Comparison of ENCODE assay signal across 11 mouse cellular contexts in the genomic region with DNA sequence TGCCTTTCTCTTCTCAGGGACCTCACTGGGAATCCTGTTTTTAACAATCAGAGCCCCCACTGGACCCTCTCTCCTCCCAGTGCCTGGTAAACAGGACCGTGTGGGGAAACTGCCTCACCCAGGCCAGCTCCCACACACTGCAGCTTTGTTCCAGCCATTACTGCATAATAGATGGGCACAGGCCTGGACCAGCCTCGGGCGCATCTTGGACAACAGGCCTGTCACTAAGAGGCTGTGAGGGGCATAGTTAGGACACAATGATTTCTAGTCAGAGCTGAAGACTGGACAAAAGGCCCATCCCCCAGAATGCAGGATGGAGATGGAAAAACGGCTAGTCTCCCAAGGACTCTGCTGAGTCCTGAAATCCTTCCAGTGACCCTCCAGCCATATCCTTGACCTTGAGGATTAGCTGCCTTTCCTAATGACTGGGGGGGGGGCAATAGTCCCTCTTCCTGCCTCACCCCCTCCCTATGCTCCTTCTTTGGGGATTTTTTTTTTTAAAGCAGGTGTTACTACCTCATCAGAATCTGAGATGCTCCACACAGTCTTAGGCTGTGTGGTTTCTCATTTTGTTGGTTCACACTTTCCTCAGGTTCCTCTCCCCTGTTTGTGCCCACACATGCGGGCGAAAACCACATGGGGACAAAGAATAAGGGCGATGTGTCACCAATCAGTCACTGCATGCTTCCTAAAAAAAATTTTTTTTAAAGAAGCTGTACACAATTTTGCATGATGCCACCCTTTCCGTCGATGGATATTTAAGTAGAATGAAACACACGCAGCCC. TPM values are rescaled to one million over a fixed set of nuclear protein-coding genes. Genes with fewer than 3 reads are reported as not detected.
A peak's percentile ranks its signal among the peaks of the same experiment; 100 is the strongest.
DNase-seq lines count a peak whose midpoint lies in the region; ATAC-seq lines count a peak whose summit lies in the region.
"Had no signal": no experiment of that assay in that cellular context is flagged by ENCODE, and none has a peak within 500 bp of the region (broad histone marks: within the 10 kb centered on the region; RNA-seq: fewer than 3 reads in every experiment).

No protein-coding gene starts in this region.

- no peak overlapping the region for H3K4me2 ChIP-seq in neural tube, embryonic 11.5 days (ENCODE audit: low read depth)
- H3K4me2 ChIP-seq in forebrain, embryonic 14.5 days (ENCODE audit: low read length), result no peak overlapping the region
- no peak overlapping the region for H3K4me2 ChIP-seq in midbrain, embryonic 12.5 days (replicated peaks)
- H3K4me2 ChIP-seq: heart, embryonic 11.5 days had no signal

- H3K4me1 ChIP-seq in neural tube, embryonic 11.5 days (ENCODE audit: control insufficient read depth, insufficient read depth, low read length), result peaks cover 10% of the 10 kb centered on the region
- H3K4me1 ChIP-seq in forebrain, embryonic 14.5 days (ENCODE audit: control insufficient read depth, insufficient read depth, low read length), result peaks cover 28% of the 10 kb centered on the region
- H3K4me1 ChIP-seq in midbrain, embryonic 12.5 days, result peaks cover 36% of the 10 kb centered on the region

- H3K9me3 ChIP-seq in neural tube, embryonic 11.5 days (ENCODE audit: control insufficient read depth, low read length), result no peaks in the 10 kb centered on the region
- H3K9me3 ChIP-seq in forebrain, embryonic 14.5 days (replicated peaks; ENCODE audit: control insufficient read depth, low read length), result no peaks in the 10 kb centered on the region
- no peaks in the 10 kb centered on the region for H3K9me3 ChIP-seq in midbrain, embryonic 12.5 days

- H3K36me3 ChIP-seq in neural tube, embryonic 11.5 days (ENCODE audit: control insufficient read depth, insufficient read depth, low read length), result no peaks in the 10 kb centered on the region
- H3K36me3 ChIP-seq in forebrain, embryonic 14.5 days (ENCODE audit: control insufficient read depth, insufficient read depth, low read length), result no peaks in the 10 kb centered on the region
- no peaks in the 10 kb centered on the region for H3K36me3 ChIP-seq in midbrain, embryonic 12.5 days

- no peak overlapping the region for H3K4me3 ChIP-seq in neural tube, embryonic 11.5 days (ENCODE audit: low read depth, low read length)
- H3K4me3 ChIP-seq in forebrain, embryonic 14.5 days (ENCODE audit: low read depth, low read length), result no peak overlapping the region
- H3K4me3 ChIP-seq in midbrain, embryonic 12.5 days, result no peak overlapping the region

- H3K27ac ChIP-seq in neural tube, embryonic 11.5 days (ENCODE audit: low read depth, low read length), result peak overlapping the region; percentile 47
- H3K27ac ChIP-seq in forebrain, embryonic 14.5 days (ENCODE audit: low read depth, low read length), result peak overlapping the region; percentile 30; the same call in 1 of the 2 replicates
- H3K27ac ChIP-seq in midbrain, embryonic 12.5 days (replicated peaks), result peak overlapping the region; percentile 60

- 0 out of 2 replicates have a peak overlapping the region, but pooled peaks have one; percentile 5 for H3K9ac ChIP-seq in neural tube, embryonic 11.5 days (ENCODE audit: low read length)
- H3K9ac ChIP-seq in forebrain, embryonic 14.5 days (ENCODE audit: low read length), result peak overlapping the region; percentile 22; the same call in 1 of the 2 replicates
- no peak overlapping the region; the same call in 1 of the 2 replicates for H3K9ac ChIP-seq in midbrain, embryonic 12.5 days (replicated peaks)
- H3K9ac ChIP-seq: liver, postnatal 0 days had no signal

- H3K27me3 ChIP-seq in neural tube, embryonic 11.5 days (ENCODE audit: control insufficient read depth, insufficient read depth, low read length), result no peaks in the 10 kb centered on the region
- H3K27me3 ChIP-seq in forebrain, embryonic 14.5 days (replicated peaks; ENCODE audit: control insufficient read depth, insufficient read depth, low read length), result no peaks in the 10 kb centered on the region
- no peaks in the 10 kb centered on the region for H3K27me3 ChIP-seq in midbrain, embryonic 12.5 days

- 69% methylated on average over 10 of the region's 10 CpGs for WGBS in neural tube, embryonic 11.5 days
- 64% methylated on average over 10 of the region's 10 CpGs for WGBS in forebrain, embryonic 14.5 days
- WGBS in midbrain, embryonic 12.5 days, result 56% methylated on average over 10 of the region's 10 CpGs

- peak; percentile 66 for DNase-seq in neural tube, embryonic 11.5 days (ENCODE audit: low spot score)
- DNase-seq in neural tube, embryonic 10.5 days (ENCODE audit: extremely low spot score, low spot score), result no peak
- no peak for DNase-seq in forebrain, embryonic 14.5 days (ENCODE audit: low spot score)
- DNase-seq in urinary bladder, postnatal 36 days (ENCODE audit: low spot score in 2 of 2), result no peak
- no peak for DNase-seq in heart, adult 11 months
- DNase-seq in lung, postnatal 4 days, result no peak
- DNase-seq: kidney, adult 2 months; liver, postnatal 0 days had no signal

- ATAC-seq in neural tube, embryonic 11.5 days (ENCODE audit: insufficient read depth, low FRiP score, low TSS enrichment), result no peak; the same call in 1 of the 2 replicates
- ATAC-seq in forebrain, embryonic 14.5 days, result 0 out of 2 replicates have a peak, but pooled peaks have one; percentile 4
- ATAC-seq in midbrain, embryonic 12.5 days (ENCODE audit: low FRiP score, low read depth), result peak; percentile 64; the same call in 1 of the 2 replicates
- ATAC-seq in monocyte, adult 5-6 weeks (replicated peaks; ENCODE audit: insufficient number of reproducible peaks, low FRiP score, low TSS enrichment, poor library complexity, severe bottlenecking), result no peak
- ATAC-seq: liver, postnatal 0 days had no signal

RNA-seq across cellular contexts. Expression of gene Coro2b, which starts 27.9 kb away (rescaled TPM):
- 23.7 and 24.5 TPM in 2 replicates for polyA plus RNA-seq in neural tube, embryonic 11.5 days (2014; fragmentation: Nextera tagmentation; extraction: Ambion mirVana)
- polyA plus RNA-seq in forebrain, embryonic 14.5 days (2014; fragmentation: Nextera tagmentation; extraction: Ambion mirVana), result 29.0 and 33.2 TPM in 2 replicates
- polyA plus RNA-seq in midbrain, embryonic 12.5 days (2016; fragmentation: Nextera tagmentation; extraction: Ambion mirVana), result 28.9 and 34.0 TPM in 2 replicates
- total RNA-seq in monocyte, adult 5-6 weeks (2017), result 0.49 TPM in 1 of 3 replicates, not detected in the others

Comparison
In these comparisons a context has a peak if more than half of its experiments do, and no peak if none do; other contexts are left out.
1. ATAC-seq: peak in forebrain, embryonic 14.5 days (single experiment) and midbrain, embryonic 12.5 days (single experiment); none in neural tube, embryonic 11.5 days (single experiment) and monocyte, adult 5-6 weeks (single experiment).
2. Peak in every context shown above with its lines, with median percentiles within 50 percentile points of each other: H3K27ac ChIP-seq.